Mouse (Mus musculus) E14TG2a.4 (cell line): ENCODE measurements around the gene Polr2b.

Experiments
- H3K27me3 ChIP-seq: 2 replicates; pipeline ENCODE4 v1.6.1; 2014; ENCODE audit warnings: low read length, control low read depth; ENCODE audit not compliant: insufficient read depth
- H3K36me3 ChIP-seq: 2 replicates; pipeline ENCODE4 v1.6.1; 2014; ENCODE audit warnings: low read length, control low read depth; ENCODE audit not compliant: insufficient read depth
- H3K4me1 ChIP-seq: replicated peaks from 2 replicates; pipeline ENCODE4 v1.6.1; 2014; ENCODE audit warnings: low read depth, low read length, control low read depth
- H3K4me3 ChIP-seq: replicated peaks from 2 replicates; pipeline ENCODE4 v1.5.1; 2014; ENCODE audit warnings: mild to moderate bottlenecking, low read length
- H3K9me3 ChIP-seq: 2 replicates; pipeline ENCODE4 v1.6.1; 2014; ENCODE audit warnings: low read length, control low read depth
- CTCF ChIP-seq: conservative IDR thresholded peaks from 2 replicates; pipeline ENCODE4 v1.5.1; 2014; ENCODE audit warnings: low read length
- NANOG ChIP-seq: IDR thresholded peaks from 2 replicates; pipeline ENCODE4 v1.6.1; 2014; ENCODE audit warnings: borderline replicate concordance, low read length, mixed read lengths
- POU5F1 ChIP-seq: IDR thresholded peaks from 2 replicates; pipeline ENCODE4 v1.6.1; 2014; ENCODE audit warnings: low read length, borderline replicate concordance

Gene Polr2b

DNA sequence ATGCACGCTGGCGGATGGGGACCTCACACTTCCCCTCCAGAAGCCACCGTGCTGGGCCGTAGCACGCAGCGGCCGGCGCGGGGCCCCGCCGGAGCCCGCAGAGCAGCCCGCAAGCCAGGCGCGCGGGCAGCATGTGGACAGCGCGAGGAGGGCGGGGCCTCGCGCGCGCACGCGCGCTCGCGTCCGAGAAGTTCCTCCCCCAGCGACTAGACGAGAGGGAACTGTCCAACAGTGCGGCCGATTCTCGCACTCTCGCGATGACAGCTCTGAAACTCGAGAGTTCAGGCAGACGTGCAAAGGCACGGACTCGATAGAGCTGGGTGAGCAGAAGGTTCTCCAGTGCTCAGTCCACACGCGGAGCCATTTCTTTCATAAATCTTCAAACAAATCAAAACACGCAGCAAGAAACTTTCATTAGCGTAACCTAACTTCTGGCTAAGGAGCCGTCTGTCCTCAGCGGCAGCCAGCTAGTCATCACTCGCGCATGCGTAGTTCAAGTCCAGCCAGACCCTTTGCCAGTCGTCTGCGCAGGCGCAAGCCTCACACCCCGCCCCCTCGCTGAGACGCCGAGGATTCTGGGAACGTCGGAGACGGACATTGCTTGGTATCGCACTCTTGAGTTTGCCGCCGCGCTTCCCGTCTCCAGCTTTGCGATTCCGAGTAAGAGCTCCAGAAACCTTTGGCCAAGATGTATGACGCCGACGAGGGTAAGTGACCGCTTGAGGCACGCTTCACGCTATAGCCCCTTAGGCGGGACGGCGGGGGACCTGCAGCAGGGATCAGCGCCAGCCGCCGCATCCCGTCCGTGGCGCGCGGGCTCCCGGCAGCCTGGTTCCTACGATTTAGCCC lies at the start of gene Polr2b, which contains the start of gene Noa1:
TSS of gene Polr2b (plus strand) at position 224 of the 849 bp plus-strand sequence.
TSS of gene Noa1 (minus strand) at position 161 of the 849 bp plus-strand sequence.
- H3K4me1 ChIP-seq, result peaks cover 38% of the 10 kb centered on the region
- no peak for TF ChIP-seq CTCF
- TF ChIP-seq POU5F1, result no peak
- no peak for TF ChIP-seq NANOG
- peaks cover 54% of the 10 kb centered on the region for H3K36me3 ChIP-seq
- H3K9me3 ChIP-seq, result no peaks in the 10 kb centered on the region
- peaks cover 14% of the 10 kb centered on the region for H3K27me3 ChIP-seq
- H3K4me3 ChIP-seq, result peak within 1 kb of the TSS; percentile 98

- Histone ChIP-seq H3K36me3 (no peaks in the 10 kb centered on the region), H3K4me1 (peaks cover 86% of the 10 kb centered on the region), H3K4me3 (peak overlapping the region; percentile 77), H3K9me3 (no peaks in the 10 kb centered on the region), H3K27me3 (no peaks in the 10 kb centered on the region)
- TF ChIP-seq NANOG, result no peak
- TF ChIP-seq POU5F1, result no peak
- TF ChIP-seq CTCF, result no peak
Measured at GRCm38 (mm10) chr5:77261137-77261536, 48.8 kb upstream of the Polr2b start.

- H3K4me3 ChIP-seq, result 0 out of 2 replicates have a peak overlapping the region, but pooled peaks have one; percentile 77
- no peaks in the 10 kb centered on the region for H3K27me3 ChIP-seq
- TF ChIP-seq CTCF, result no peak
- TF ChIP-seq POU5F1, result peak; percentile 96
- TF ChIP-seq NANOG, result peak; percentile 60; the same call in 1 of the 2 replicates
- peaks cover 77% of the 10 kb centered on the region for H3K4me1 ChIP-seq
- H3K9me3 ChIP-seq, result no peaks in the 10 kb centered on the region
- H3K36me3 ChIP-seq, result no peaks in the 10 kb centered on the region
Measured at GRCm38 (mm10) chr5:77262105-77262504, 47.8 kb upstream of the Polr2b start.

- TF ChIP-seq CTCF (no peak), POU5F1 (no peak), NANOG (no peak)
- Histone ChIP-seq H3K4me3 (peak within 1 kb of the TSS; percentile 93), H3K9me3 (no peaks in the 10 kb centered on the region), H3K36me3 (peaks cover 23% of the 10 kb centered on the region), H3K27me3 (peaks cover 3% of the 10 kb centered on the region), H3K4me1 (peaks cover 74% of the 10 kb centered on the region)
Measured at GRCm38 (mm10) chr5:77265081-77265670, 44.8 kb upstream of the Polr2b start, which contains the start of gene Rest. Gene Rest (plus strand): TSS chr5:77265491.

DNA sequence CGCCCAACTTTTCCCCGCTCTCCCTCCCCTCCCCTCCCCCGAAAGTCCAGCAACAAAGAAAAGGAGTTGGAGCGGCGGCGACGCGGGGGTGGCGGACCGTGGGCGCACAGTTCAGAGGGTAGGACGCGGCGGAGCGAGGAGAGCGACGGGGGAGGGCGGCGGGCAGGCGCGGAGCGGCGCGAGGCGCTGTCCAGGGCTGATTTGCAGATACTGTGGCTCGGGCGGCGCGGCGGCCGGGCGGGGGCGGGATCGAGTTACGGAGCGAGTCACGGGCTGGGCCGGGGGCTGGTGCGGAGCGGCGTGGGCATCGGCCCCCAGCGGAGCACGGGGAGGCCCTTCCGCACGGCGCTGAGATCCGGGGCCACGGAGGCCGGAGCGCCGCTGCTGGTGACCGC lies 44.3 kb upstream of the Polr2b start:
- peaks cover 28% of the 10 kb centered on the region for H3K36me3 ChIP-seq
- peaks cover 3% of the 10 kb centered on the region for H3K27me3 ChIP-seq
- TF ChIP-seq CTCF (no peak), POU5F1 (no peak), NANOG (no peak)
- peaks cover 74% of the 10 kb centered on the region for H3K4me1 ChIP-seq
- H3K9me3 ChIP-seq, result no peaks in the 10 kb centered on the region
- peak overlapping the region; percentile 93 for H3K4me3 ChIP-seq

GRCm38 (mm10) chr5:77266066-77266885 lies 43.7 kb upstream of the Polr2b start:
- H3K4me3 ChIP-seq, result peak overlapping the region; percentile 93
- no peaks in the 10 kb centered on the region for H3K9me3 ChIP-seq
- TF ChIP-seq POU5F1, result no peak
- TF ChIP-seq NANOG, result no peak
- TF ChIP-seq CTCF, result no peak
- peaks cover 34% of the 10 kb centered on the region for H3K36me3 ChIP-seq
- H3K4me1 ChIP-seq, result peaks cover 74% of the 10 kb centered on the region
- H3K27me3 ChIP-seq, result peaks cover 3% of the 10 kb centered on the region

- no peaks in the 10 kb centered on the region for H3K9me3 ChIP-seq
- H3K36me3 ChIP-seq, result peaks cover 40% of the 10 kb centered on the region
- peak overlapping the region; percentile 93 for H3K4me3 ChIP-seq
- peaks cover 74% of the 10 kb centered on the region for H3K4me1 ChIP-seq
- peaks cover 3% of the 10 kb centered on the region for H3K27me3 ChIP-seq
- no peak for TF ChIP-seq POU5F1
- no peak for TF ChIP-seq CTCF
- TF ChIP-seq NANOG, result no peak
Measured at GRCm38 (mm10) chr5:77266886-77267401, 43.0 kb upstream of the Polr2b start.

DNA sequence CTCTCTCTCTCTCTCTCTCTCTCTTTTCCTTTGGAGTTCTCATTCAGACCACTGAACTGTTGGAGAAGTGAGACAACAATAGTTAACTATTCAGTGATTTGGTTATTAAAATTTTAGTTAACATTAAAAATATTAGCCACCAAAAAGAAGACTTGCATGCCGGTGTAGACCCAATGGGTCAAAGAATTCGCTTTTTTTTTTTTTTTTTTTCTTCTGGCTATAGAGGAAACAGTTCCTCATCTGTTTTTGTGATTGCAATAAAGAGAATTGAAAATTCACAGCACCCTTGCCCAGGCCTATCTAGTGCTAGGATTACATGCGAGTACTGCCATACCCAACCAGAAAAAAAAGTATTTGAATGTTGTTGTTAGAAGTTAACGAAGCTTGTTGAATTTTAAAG lies 42.5 kb upstream of the Polr2b start:
- H3K27me3 ChIP-seq, result peaks cover 3% of the 10 kb centered on the region
- H3K36me3 ChIP-seq, result peaks cover 44% of the 10 kb centered on the region
- no peaks in the 10 kb centered on the region for H3K9me3 ChIP-seq
- TF ChIP-seq CTCF, result no peak
- TF ChIP-seq POU5F1, result no peak
- no peak for TF ChIP-seq NANOG
- peak overlapping the region; percentile 93 for H3K4me3 ChIP-seq
- H3K4me1 ChIP-seq, result peaks cover 74% of the 10 kb centered on the region
